In the genomic region with DNA sequence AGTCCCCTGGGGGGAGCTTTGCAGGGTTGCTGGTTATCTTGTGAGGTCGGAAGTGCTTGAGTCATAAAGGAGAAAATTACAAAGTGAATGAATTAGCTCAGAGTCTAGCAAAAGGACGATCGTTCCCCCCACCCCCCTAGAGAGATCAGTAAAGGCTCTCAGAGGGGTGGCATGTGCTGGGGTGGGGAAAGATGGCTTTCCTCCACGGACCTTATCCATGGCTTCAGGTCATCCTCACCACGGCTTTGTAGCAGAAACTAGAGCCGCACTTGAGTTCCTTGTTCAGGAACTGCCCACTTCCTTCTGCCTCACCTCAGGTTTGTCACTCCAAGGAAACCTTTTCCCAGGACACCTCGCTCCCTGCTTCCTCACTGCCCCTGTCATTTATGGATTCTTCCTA, we compare ENCODE assay signal across 8 mouse cellular contexts. TPM values are rescaled to one million over a fixed set of nuclear protein-coding genes. Genes with fewer than 3 reads are reported as not detected.
DNase-seq lines count a peak whose midpoint lies in the region; ATAC-seq lines count a peak whose summit lies in the region.

A gene (minus strand): TSS at position 101 of the 400 bp plus-strand sequence.

- no peaks in the 10 kb centered on the region for H3K36me3 ChIP-seq in hindbrain, embryonic 16.5 days (ENCODE audit: control insufficient read depth, insufficient read depth, low read length)
- H3K36me3 ChIP-seq in macrophage (ENCODE audit: inconsistent target): no peaks in the 10 kb centered on the region

- no peak within 1 kb of the TSS for H3K4me2 ChIP-seq in hindbrain, embryonic 16.5 days (ENCODE audit: low read length)

- WGBS in hindbrain, embryonic 16.5 days: 44% methylated on average over 7 of the region's 7 CpGs
- 59% methylated on average over 7 of the region's 7 CpGs for WGBS in macrophage (ENCODE audit: missing documents)

- H3K4me3 ChIP-seq in hindbrain, embryonic 16.5 days (ENCODE audit: low read length): no peak within 1 kb of the TSS
- H3K4me3 ChIP-seq in macrophage (ENCODE audit: inconsistent target): no peak within 1 kb of the TSS

- DNase-seq in frontal cortex, adult 2 months (ENCODE audit: extremely low spot score in 1 of 2, low spot score in 1 of 2): no peak
- DNase-seq in frontal cortex, postnatal 14 days (ENCODE audit: low spot score in 2 of 2): no peak
- no peak for DNase-seq in gastrocnemius, adult 18-20 months (ENCODE audit: low spot score)
- no peak for DNase-seq in embryo, embryonic 10 days (ENCODE audit: low spot score)
- no peak for DNase-seq in thymus, postnatal 10 days (ENCODE audit: low spot score in 2 of 2)

- H3K4me1 ChIP-seq in hindbrain, embryonic 16.5 days (ENCODE audit: control insufficient read depth, insufficient read depth, low read depth, low read length): peaks cover 2% of the 10 kb centered on the region; the same call in 1 of the 2 replicates

- no peak within 1 kb of the TSS for H3K9ac ChIP-seq in hindbrain, embryonic 16.5 days (ENCODE audit: low read depth, low read length)

- H3K27ac ChIP-seq in hindbrain, embryonic 16.5 days (ENCODE audit: low read depth, low read length): no peak within 1 kb of the TSS
- no peak within 1 kb of the TSS for H3K27ac ChIP-seq in macrophage

- H3K79me2 ChIP-seq in macrophage (ENCODE audit: inconsistent target): peaks cover 3% of the 10 kb centered on the region

- H3K9me3 ChIP-seq in hindbrain, embryonic 16.5 days (ENCODE audit: control insufficient read depth, low read length): no peaks in the 10 kb centered on the region

- no peak for ATAC-seq in activated CD4-positive, CD25-positive, alpha-beta regulatory T cell, adult 4 months
- no peak for ATAC-seq in hindbrain, embryonic 16.5 days

- H3K27me3 ChIP-seq in hindbrain, embryonic 16.5 days (replicated peaks; ENCODE audit: control insufficient read depth, insufficient read depth, low read length): no peaks in the 10 kb centered on the region

RNA-seq across cellular contexts. Expression of the gene that starts here (rescaled TPM):
- polyA plus RNA-seq in frontal cortex, adult 2 months (2012; rRNA removed): 76.6 and 83.9 TPM in 2 replicates
- polyA plus RNA-seq in activated CD4-positive, CD25-positive, alpha-beta regulatory T cell, adult 4 months (2017; shearing (Covaris generic)): 100 to 1,000 TPM; 511 to 516 TPM
- 10 to 100 TPM; 78.8 to 79.8 TPM for total RNA-seq in gastrocnemius, adult 18-20 months (2021)
- 286 and 290 TPM in 2 replicates for polyA plus RNA-seq in hindbrain, embryonic 16.5 days (2015; fragmentation: Nextera tagmentation; extraction: Ambion mirVana)
- total RNA-seq in macrophage (2018; cell fraction: chromatin; rRNA removed): 10 to 100 TPM in 24 of 26 experiments, 1 to 10 TPM in 2; 5.4 to 39.6 (median 18.5) TPM
- 100 to 1,000 TPM; 112 to 165 (median 130) TPM for total RNA-seq in macrophage (2018; cell fraction: cytosol; rRNA removed)
- total RNA-seq in macrophage (2018; cell fraction: nucleus; rRNA removed): 10 to 100 TPM; 20.6 to 95.4 (median 62.7) TPM
- 165 to 201 TPM (median 180 TPM) in 3 replicates for polyA plus RNA-seq in macrophage (2018)
